Mouse (Mus musculus): ENCODE data around the gene Mpst. TPM values are rescaled to one million over a fixed set of nuclear protein-coding genes. Genes with fewer than 3 reads are reported as not detected.

The Mpst gene
- polyA plus RNA-seq, 1 experiment from 2014 or later, result 2.7 TPM

DNA sequence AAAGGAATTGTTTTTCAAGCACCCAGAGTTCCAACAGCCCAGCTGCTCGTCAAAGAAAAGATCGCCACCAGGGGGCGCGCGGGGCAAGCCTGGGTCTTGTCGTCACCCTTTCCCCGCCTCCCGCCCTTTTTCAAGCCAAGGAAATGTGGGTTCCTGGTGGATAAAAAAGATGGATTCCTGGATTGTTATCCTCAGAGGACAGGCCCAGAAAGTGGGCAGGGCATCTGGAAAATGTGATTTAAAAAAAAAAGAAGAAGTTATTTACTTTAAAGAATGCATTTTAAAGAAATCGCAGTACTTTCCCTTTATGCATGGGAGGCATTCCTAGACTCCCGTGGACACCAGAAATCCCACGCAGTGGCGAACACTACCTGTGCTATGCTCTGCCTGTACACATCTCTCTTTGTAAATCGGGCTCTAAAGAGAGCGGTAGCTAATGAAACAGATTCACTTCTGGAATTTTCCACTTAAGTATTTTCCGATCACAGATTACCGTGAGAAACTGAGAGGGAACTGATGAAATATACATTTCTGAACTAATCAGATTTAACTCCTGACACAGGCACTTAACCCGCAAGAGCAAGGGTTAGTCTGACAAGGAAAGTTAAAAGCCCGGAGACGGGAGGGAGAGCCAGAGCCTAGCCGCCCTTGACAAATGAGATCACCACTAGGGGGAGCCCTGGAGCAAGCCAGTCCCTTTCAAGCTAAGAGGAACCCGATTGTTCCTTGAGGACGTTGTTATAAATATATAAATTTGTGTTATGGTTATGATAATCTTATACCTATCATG, 41.7 kb downstream of the Mpst start:
- H3K27ac ChIP-seq (ENCODE audit: low read depth, low read length), result peak overlapping the region; percentile 39; the same call in 1 of the 2 replicates
- no peak; the same call in 1 of the 2 replicates for ATAC-seq (replicated peaks; ENCODE audit: low FRiP score)

DNA sequence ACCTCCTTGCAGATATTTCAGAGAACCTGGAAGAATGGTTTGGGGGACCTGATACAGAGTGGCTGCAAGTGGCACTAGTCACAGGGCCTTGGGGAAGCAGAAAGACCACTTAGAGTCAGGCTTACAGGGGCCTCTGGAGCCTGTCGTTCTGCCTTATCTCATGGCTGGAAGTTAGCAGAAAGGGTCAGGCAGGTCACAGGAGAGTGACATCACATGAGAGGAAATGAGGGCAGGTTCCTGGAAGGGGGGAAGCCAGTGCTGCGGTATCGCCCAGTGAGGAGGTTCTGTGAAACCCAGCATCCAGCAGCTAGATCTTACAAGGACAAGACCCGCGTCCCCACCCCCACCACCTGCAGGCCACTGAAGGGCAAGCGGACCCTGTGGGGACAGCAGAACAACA, 42.9 kb downstream of the Mpst start:
- DNase-seq (ENCODE audit: low spot score) (no peak), ATAC-seq (replicated peaks; ENCODE audit: low FRiP score) (no peak)
- Histone ChIP-seq H3K9me3 (ENCODE audit: control insufficient read depth, low read length) (no peaks in the 10 kb centered on the region), H3K36me3 (ENCODE audit: control insufficient read depth, insufficient read depth, low read length) (no peaks in the 10 kb centered on the region), H3K4me3 (ENCODE audit: low read depth, low read length) (no peak overlapping the region), H3K4me2 (ENCODE audit: low read depth, low read length, severe bottlenecking) (no peak overlapping the region), H3K9ac (ENCODE audit: low read length) (no peak overlapping the region), H3K27me3 (ENCODE audit: control insufficient read depth, insufficient read depth, low read length) (no peaks in the 10 kb centered on the region), H3K4me1 (replicated peaks; ENCODE audit: control insufficient read depth, insufficient read depth, low read length) (peaks cover 6% of the 10 kb centered on the region; the same call in 1 of the 2 replicates), H3K27ac (ENCODE audit: low read depth, low read length) (no peak overlapping the region)
- 81% methylated on average over 6 of the region's 6 CpGs for WGBS

More for the DNA sequence above, 41.7 kb downstream of the Mpst start:
- peak overlapping the region; percentile 24; the same call in 1 of the 2 replicates for H3K4me3 ChIP-seq (ENCODE audit: low read depth, low read length)
- peak overlapping the region; percentile 46; the same call in 1 of the 2 replicates for H3K9ac ChIP-seq (ENCODE audit: low read length)
- peaks cover 6% of the 10 kb centered on the region; the same call in 1 of the 2 replicates for H3K4me1 ChIP-seq (replicated peaks; ENCODE audit: control insufficient read depth, insufficient read depth, low read length)
- DNase-seq (ENCODE audit: low spot score), result peak; percentile 98
- 2% methylated on average over 22 of the region's 22 CpGs for WGBS
- H3K9me3 ChIP-seq (ENCODE audit: control insufficient read depth, low read length), result no peaks in the 10 kb centered on the region
- H3K4me2 ChIP-seq (ENCODE audit: low read depth, low read length, severe bottlenecking), result peak overlapping the region; percentile 62
- H3K36me3 ChIP-seq (ENCODE audit: control insufficient read depth, insufficient read depth, low read length), result no peaks in the 10 kb centered on the region
- H3K27me3 ChIP-seq (ENCODE audit: control insufficient read depth, insufficient read depth, low read length), result no peaks in the 10 kb centered on the region

GRCm38 (mm10) chr15:78449694-78450418, 43.6 kb downstream of the Mpst start:
- DNase-seq (ENCODE audit: low spot score), result peak; percentile 70
- no peak overlapping the region for H3K4me3 ChIP-seq (ENCODE audit: low read depth, low read length)
- 51% methylated on average over 7 of the region's 7 CpGs for WGBS
- H3K4me2 ChIP-seq (ENCODE audit: low read depth, low read length, severe bottlenecking), result no peak overlapping the region
- H3K27ac ChIP-seq (ENCODE audit: low read depth, low read length), result no peak overlapping the region
- H3K9me3 ChIP-seq (ENCODE audit: control insufficient read depth, low read length), result no peaks in the 10 kb centered on the region
- H3K4me1 ChIP-seq (replicated peaks; ENCODE audit: control insufficient read depth, insufficient read depth, low read length), result peaks cover 6% of the 10 kb centered on the region; the same call in 1 of the 2 replicates
- no peak overlapping the region for H3K9ac ChIP-seq (ENCODE audit: low read length)
- no peaks in the 10 kb centered on the region for H3K27me3 ChIP-seq (ENCODE audit: control insufficient read depth, insufficient read depth, low read length)
- no peaks in the 10 kb centered on the region for H3K36me3 ChIP-seq (ENCODE audit: control insufficient read depth, insufficient read depth, low read length)
- no peak for ATAC-seq (replicated peaks; ENCODE audit: low FRiP score)

- ATAC-seq (replicated peaks; ENCODE audit: low FRiP score) (no peak), DNase-seq (ENCODE audit: low spot score) (no peak)
- no peak overlapping the region for H3K9ac ChIP-seq (ENCODE audit: low read length)
- no peaks in the 10 kb centered on the region for H3K27me3 ChIP-seq (ENCODE audit: control insufficient read depth, insufficient read depth, low read length)
- H3K27ac ChIP-seq (ENCODE audit: low read depth, low read length), result no peak overlapping the region
- H3K4me3 ChIP-seq (ENCODE audit: low read depth, low read length), result no peak overlapping the region
- no peak overlapping the region for H3K4me2 ChIP-seq (ENCODE audit: low read depth, low read length, severe bottlenecking)
- peaks cover 6% of the 10 kb centered on the region; the same call in 1 of the 2 replicates for H3K4me1 ChIP-seq (replicated peaks; ENCODE audit: control insufficient read depth, insufficient read depth, low read length)
- WGBS, result 88% methylated on average over 6 of the region's 6 CpGs
- no peaks in the 10 kb centered on the region for H3K36me3 ChIP-seq (ENCODE audit: control insufficient read depth, insufficient read depth, low read length)
- H3K9me3 ChIP-seq (ENCODE audit: control insufficient read depth, low read length), result no peaks in the 10 kb centered on the region
Measured at GRCm38 (mm10) chr15:78450419-78450768, 44.2 kb downstream of the Mpst start.

- ATAC-seq (replicated peaks; ENCODE audit: low FRiP score) (no peak), DNase-seq (ENCODE audit: low spot score) (no peak)
- H3K9ac ChIP-seq (ENCODE audit: low read length), result no peak overlapping the region
- no peak overlapping the region for H3K4me2 ChIP-seq (ENCODE audit: low read depth, low read length, severe bottlenecking)
- H3K9me3 ChIP-seq (ENCODE audit: control insufficient read depth, low read length), result no peaks in the 10 kb centered on the region
- 85% methylated on average over 2 of the region's 2 CpGs for WGBS
- H3K4me3 ChIP-seq (ENCODE audit: low read depth, low read length), result no peak overlapping the region
- no peaks in the 10 kb centered on the region for H3K36me3 ChIP-seq (ENCODE audit: control insufficient read depth, insufficient read depth, low read length)
- H3K4me1 ChIP-seq (replicated peaks; ENCODE audit: control insufficient read depth, insufficient read depth, low read length), result peaks cover 6% of the 10 kb centered on the region; the same call in 1 of the 2 replicates
- H3K27me3 ChIP-seq (ENCODE audit: control insufficient read depth, insufficient read depth, low read length), result no peaks in the 10 kb centered on the region
- no peak overlapping the region for H3K27ac ChIP-seq (ENCODE audit: low read depth, low read length)
Measured at GRCm38 (mm10) chr15:78451201-78451600, 45.0 kb downstream of the Mpst start.

- Histone ChIP-seq H3K36me3 (ENCODE audit: control insufficient read depth, insufficient read depth, low read length) (no peaks in the 10 kb centered on the region), H3K4me1 (replicated peaks; ENCODE audit: control insufficient read depth, insufficient read depth, low read length) (peaks cover 6% of the 10 kb centered on the region; the same call in 1 of the 2 replicates), H3K27ac (ENCODE audit: low read depth, low read length) (no peak overlapping the region), H3K9ac (ENCODE audit: low read length) (no peak overlapping the region), H3K27me3 (ENCODE audit: control insufficient read depth, insufficient read depth, low read length) (no peaks in the 10 kb centered on the region), H3K4me3 (ENCODE audit: low read depth, low read length) (no peak overlapping the region), H3K9me3 (ENCODE audit: control insufficient read depth, low read length) (no peaks in the 10 kb centered on the region), H3K4me2 (ENCODE audit: low read depth, low read length, severe bottlenecking) (no peak overlapping the region)
- no peak for ATAC-seq (replicated peaks; ENCODE audit: low FRiP score)
- 85% methylated on average over 3 of the region's 3 CpGs for WGBS
- DNase-seq (ENCODE audit: low spot score), result no peak
Measured at GRCm38 (mm10) chr15:78452929-78453328, 46.7 kb downstream of the Mpst start.

GRCm38 (mm10) chr15:78455168-78455567, 49.0 kb downstream of the Mpst start:
- H3K4me3 ChIP-seq (ENCODE audit: low read depth, low read length), result no peak overlapping the region
- H3K4me2 ChIP-seq (ENCODE audit: low read depth, low read length, severe bottlenecking), result no peak overlapping the region
- DNase-seq (ENCODE audit: low spot score) (no peak), ATAC-seq (replicated peaks; ENCODE audit: low FRiP score) (no peak)
- H3K27me3 ChIP-seq (ENCODE audit: control insufficient read depth, insufficient read depth, low read length), result no peaks in the 10 kb centered on the region
- no peaks in the 10 kb centered on the region for H3K9me3 ChIP-seq (ENCODE audit: control insufficient read depth, low read length)
- no peak overlapping the region for H3K27ac ChIP-seq (ENCODE audit: low read depth, low read length)
- no peaks in the 10 kb centered on the region for H3K36me3 ChIP-seq (ENCODE audit: control insufficient read depth, insufficient read depth, low read length)
- peaks cover 2% of the 10 kb centered on the region; the same call in 1 of the 2 replicates for H3K4me1 ChIP-seq (replicated peaks; ENCODE audit: control insufficient read depth, insufficient read depth, low read length)
- WGBS, result 79% methylated on average over 4 of the region's 4 CpGs
- H3K9ac ChIP-seq (ENCODE audit: low read length), result no peak overlapping the region

- Histone ChIP-seq H3K9ac (ENCODE audit: low read length) (no peak overlapping the region), H3K4me1 (replicated peaks; ENCODE audit: control insufficient read depth, insufficient read depth, low read length) (no peaks in the 10 kb centered on the region), H3K36me3 (ENCODE audit: control insufficient read depth, insufficient read depth, low read length) (no peaks in the 10 kb centered on the region), H3K9me3 (ENCODE audit: control insufficient read depth, low read length) (no peaks in the 10 kb centered on the region), H3K4me2 (ENCODE audit: low read depth, low read length, severe bottlenecking) (no peak overlapping the region), H3K4me3 (ENCODE audit: low read depth, low read length) (no peak overlapping the region), H3K27ac (ENCODE audit: low read depth, low read length) (no peak overlapping the region), H3K27me3 (ENCODE audit: control insufficient read depth, insufficient read depth, low read length) (no peaks in the 10 kb centered on the region)
- 59% methylated on average over 7 of the region's 7 CpGs for WGBS
- DNase-seq (ENCODE audit: low spot score), result no peak
- ATAC-seq (replicated peaks; ENCODE audit: low FRiP score), result no peak
Measured at GRCm38 (mm10) chr15:78456051-78456450, 49.8 kb downstream of the Mpst start.

Measured in forebrain, embryonic 11.5 days (tissue).